Mouse (Mus musculus): ENCODE measurements around the gene Slc25a26.

Gene Slc25a26

DNA sequence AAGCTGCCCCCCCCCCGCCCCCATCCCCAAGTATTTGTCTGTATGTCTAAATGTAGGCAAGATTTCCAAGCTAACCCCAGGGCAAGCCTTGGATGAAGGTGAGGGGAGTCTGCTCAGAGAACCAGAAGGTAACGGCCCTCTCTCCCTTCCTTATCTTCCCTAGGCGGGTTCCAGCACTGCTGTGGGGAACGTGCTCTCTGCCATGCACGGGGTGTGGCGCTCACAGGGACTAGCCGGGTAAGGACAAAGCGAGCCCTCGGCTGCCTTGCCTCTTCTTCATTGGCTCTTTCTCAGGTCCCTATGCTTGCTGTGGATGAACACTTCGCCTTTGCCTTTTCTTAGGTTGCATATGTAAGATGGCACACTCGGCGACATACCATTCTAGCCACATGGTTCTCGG, 98.9 kb downstream of the Slc25a26 start:
- in situ Hi-C loops (cut with MboI, MseI): no loop called here

DNA sequence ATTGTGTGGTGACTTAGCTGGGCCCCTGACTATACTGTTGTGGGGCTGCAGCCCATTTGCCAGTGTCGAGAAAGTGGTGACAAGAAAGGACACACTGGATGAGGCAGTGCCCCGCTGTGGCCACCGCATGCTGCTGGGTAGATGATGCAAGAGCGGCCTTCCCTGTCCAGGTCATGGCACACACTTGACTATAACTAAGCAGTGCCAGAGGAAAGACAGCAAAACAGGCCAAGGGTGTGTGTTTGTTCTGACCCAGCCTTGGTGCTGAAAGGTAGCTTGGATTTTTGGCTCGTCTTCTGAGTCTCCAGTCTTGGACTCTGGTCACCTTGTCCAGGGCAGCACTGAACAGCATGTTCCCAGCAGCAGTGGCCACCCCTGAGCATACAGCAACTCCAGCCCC, 101.0 kb downstream of the Slc25a26 start:
- in situ Hi-C loops (cut with MboI, MseI): loop anchor here (5.0 to 10.0 kb wide), 2 partner anchors 59 to 364 kb away; no protein-coding TSS in a partner anchor

DNA sequence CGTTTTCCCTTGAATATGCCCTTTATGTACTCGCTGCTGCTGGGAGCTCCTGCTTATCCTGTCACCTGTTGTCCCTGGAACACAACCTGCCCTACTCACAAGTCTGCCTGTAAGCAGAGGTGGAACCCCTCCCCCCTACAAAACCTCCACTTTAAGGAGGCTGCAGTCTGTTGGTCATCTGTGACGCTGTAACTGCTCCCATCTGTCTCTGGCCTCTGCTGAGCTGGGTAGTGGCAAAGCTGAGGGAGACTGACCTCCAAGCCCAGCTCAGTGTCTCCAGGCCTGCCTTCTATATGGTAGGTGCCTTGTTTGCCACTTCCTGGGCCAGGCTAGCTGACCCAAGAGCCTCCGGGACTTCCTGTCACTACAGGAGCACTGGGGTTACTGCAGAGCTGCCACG, 101.7 kb downstream of the Slc25a26 start:
- in situ Hi-C loops (cut with MboI, MseI): loop anchor here (5.0 to 10.0 kb wide), 2 partner anchors 60 to 363 kb away; no protein-coding TSS in a partner anchor

DNA sequence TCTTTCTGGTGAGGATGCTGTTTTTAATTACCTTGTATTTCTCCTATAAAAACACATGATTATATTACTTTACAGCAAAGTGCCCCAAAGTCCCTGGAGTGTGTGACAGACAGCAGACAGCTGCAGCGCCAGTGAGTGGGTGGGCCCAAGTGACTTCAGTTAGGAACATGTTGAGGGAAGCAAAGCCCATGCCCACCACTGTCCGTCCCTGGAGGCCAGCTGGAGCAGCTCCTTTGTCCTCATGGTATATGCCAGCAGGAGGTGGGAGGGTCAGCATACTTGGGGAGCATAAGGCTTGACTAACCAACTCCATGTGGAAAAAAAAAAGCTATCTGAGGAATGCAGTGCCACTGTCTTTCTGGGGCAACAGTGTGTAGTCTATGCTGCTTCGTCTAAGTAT, 103.9 kb downstream of the Slc25a26 start:
- in situ Hi-C loops (cut with MboI, MseI): loop anchor here (5.0 to 10.0 kb wide), 2 partner anchors 62 to 361 kb away; no protein-coding TSS in a partner anchor

DNA sequence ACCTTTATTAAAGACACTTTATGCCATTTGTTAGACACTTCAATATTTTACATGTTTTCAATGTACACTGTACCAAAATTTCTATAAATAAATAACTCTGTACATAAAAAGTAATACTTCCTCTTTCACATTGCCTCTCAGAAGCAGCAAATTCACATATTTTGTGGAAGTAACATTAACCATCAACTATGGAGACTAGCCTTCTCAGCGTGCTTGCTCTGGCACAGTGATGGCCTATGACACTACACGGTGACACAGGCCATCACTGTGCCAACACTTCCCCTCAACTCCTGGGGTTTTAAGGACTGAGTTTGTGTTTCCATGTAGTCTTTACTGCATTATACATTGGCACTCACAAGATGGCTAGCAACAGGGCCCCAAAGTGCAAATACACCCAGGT, 104.4 kb downstream of the Slc25a26 start:
- in situ Hi-C loops (cut with MboI, MseI): loop anchor here (5.0 to 10.0 kb wide), 2 partner anchors 62 to 360 kb away; no protein-coding TSS in a partner anchor

DNA sequence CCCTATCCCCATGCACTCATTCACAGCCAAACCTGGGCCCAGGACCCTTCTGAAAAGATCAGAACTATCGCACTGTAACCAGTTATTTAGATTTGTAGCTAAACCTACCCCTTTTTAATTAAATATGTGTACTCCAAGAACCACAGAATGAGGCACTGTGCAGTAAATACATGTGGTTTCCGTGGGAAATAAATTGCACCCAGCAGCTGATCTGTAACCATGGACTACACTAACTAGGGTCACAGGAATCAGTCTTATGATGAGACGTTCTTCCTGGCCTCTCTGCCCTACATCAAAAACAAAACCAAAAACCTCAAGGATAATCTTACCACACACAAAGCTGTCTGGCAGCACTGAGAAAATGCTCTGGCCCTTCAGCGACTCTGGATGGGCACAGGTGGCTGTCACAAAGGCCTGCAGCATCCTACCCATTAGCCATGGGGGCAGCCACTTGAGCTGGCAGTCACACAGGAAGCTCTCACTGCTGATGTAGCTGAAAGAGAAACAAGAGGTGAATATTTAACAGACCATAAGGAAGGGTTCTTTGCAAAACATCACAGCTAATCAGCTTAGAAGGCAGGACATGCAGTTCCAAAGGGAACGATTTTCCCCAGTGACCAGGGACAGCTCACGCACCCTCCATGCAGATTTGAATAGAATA, 113.2 kb downstream of the Slc25a26 start:
- in situ Hi-C loops (cut with MboI, MseI): no loop called here

DNA sequence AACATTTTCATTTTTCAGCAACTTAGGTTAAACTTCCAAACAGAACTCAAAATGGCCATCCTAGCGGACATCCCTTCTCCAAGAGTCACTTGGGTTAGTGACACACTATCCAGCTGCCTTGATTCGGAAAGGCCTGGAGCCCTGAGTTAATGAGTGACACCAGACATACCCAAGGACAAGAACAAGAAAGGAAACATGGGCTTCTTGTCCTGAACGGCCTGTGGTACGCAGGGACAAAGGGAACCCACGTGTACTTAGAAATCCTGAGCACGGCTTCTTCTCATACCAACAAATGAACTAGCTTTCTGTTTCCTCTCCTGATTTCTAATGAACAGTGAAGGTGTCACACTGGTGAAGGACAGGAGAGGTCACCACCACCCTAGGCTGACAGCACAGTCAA, 114.2 kb downstream of the Slc25a26 start:
- in situ Hi-C loops (cut with MboI, MseI): no loop called here

DNA sequence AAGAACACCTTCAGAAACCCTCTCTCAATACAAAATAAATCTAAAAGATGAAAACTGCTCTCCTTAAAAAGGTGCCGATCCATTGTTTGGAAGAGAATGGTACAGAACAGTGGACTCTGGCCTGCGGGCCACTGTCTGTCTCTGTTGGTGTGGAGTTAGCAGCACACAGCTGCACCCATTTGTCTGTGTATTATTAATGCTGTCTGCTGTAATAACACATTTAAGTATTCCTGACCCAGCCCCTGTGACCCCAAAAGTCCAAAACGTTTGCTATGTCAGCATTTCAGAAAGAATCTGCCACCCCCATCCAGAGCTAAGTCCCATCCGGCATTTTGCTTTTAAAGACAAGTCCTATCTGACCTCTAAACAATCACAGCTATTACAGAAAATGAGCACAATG, 115.8 kb downstream of the Slc25a26 start:
- in situ Hi-C loops (cut with MboI, MseI): no loop called here

DNA sequence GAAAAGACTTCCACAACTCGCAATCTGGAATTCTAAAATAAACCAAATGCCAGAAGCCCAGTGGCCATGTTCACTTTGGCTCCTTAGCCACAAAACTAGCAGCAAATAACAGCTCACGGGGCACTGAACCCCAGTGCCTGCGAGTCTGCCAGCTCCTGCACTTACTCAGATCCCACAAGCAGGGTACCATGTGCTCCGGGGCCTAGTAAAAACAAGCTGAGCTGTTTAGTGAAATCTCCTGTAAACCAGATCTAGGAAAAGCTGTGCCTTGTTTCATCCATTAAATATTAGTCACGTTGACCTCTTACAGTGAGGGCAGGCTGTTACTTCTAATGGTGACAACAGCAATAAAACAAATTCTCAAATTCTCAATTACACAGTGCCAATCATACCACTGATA, 118.5 kb downstream of the Slc25a26 start:
- in situ Hi-C loops (cut with MboI, MseI): no loop called here

DNA sequence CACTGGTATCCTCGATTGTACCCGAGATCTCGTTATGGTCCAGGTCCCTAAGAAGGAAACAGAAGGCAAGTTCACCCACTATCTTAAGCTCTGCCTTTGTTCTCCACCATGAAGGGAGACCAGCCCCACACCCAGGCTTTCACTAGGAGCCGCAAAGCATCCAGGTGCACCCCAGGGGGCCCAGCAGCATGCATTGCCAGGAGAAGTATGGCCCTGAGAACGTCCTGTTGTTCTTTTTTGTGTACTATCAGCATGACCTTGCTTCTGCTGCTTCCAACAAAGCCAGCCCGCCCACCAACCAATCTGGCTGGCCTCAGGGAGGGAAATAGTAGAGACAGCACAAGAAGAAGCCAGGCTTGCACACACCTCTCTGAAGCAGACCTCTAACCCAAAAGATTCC, 120.2 kb downstream of the Slc25a26 start:
- in situ Hi-C loops (cut with MboI, MseI): no loop called here

DNA sequence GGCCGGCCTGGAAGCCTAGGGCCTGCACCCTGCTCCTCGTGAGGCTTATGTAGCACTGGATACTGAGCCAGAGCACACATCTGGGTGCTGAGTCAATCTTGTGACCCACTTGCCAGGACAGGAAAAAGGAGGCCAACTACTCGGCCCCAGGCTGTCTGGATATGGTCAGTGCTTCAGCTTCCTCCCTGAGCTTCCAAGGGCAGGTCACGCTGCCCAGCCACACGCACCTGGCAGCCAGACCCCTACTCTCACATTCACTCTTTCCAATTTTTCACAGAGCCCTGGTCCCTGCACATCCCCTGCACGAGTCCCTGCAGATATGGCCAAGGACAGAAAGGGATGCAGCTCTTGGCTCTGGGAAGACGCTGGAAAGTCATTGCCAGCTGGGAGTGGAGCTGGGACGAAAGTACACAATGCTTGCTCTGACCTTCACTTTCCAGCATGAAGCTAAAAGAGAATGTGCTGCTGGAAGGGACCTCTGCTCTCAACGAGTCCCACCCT, 120.7 kb downstream of the Slc25a26 start:
- in situ Hi-C loops (cut with MboI, MseI): no loop called here

DNA sequence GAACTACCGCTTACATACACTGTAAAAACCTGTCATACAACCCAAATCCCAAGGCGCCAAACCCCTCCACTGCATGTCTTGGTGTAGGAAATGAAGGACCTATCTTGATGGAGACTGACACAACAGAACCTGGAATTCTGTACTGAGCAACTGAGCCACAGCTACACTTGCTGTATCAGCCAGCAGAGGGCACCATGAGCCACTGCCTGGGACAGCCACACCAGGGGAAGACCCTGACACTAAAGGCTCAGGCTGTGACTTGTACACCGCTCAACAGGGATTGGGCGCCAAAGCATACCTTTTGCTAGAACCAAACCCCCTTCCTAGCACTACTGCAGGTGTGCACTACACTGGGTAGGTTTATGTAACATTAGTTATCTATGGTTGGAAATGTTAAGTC, 122.9 kb downstream of the Slc25a26 start:
- in situ Hi-C loops (cut with MboI, MseI): no loop called here

DNA sequence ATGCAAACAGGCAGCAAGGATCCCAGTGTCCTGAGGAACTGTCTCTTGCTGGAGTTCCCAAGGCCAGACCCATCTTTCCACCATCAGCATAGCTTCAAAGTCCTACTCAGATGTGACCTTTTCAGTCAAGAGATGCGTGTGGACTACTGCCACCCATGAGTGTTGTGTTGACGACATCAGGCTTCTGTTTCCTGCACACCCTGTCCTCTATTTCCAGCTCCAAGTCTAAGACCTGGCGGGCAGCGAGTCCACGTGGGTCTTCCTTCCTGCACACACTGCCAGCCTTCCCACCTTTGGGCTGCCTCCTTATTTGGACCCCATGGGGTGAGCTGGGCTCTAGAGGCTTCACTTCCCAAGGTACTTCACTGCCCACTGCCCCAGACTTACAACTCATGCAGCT, 124.4 kb downstream of the Slc25a26 start:
- in situ Hi-C loops (cut with MboI, MseI): no loop called here

DNA sequence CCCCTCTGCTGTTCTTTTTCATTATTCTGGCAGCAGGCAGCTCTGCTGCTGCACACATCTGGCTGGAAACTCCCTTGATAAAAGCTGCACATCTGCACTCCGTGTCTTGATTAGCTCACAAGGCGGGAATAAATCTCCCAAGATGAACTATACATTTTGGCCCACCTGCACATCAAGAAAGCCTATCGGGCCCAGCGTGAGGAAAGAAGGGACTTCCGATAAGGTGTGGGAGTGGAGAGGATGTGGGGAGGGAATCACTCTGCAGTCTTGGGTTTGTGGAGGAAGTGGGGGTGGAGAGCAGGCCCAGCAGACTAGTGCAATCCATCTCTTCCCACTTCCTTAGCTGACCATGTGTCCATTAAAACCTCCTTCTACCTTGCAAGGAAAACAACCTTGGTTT, 125.8 kb downstream of the Slc25a26 start:
- in situ Hi-C loops (cut with MboI, MseI): no loop called here

DNA sequence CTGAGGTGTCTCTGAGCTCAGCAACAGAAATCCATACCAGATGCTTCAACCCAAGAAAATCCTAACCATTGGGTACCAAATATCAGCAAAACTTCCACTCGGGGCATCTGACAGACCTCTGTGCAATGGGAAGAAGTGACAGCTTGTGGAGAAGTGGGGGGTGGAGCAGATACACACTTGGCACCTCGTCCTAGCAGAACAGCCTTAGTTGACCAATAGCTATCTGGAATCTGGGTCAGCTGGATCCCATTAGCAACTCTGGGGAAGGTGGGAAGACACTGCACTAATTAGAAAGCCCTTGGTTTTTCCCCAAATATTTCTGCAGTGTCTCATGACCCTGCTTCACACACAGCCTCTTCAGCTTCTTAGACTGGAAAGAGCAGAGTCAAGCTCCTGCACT, 126.7 kb downstream of the Slc25a26 start:
- in situ Hi-C loops (cut with MboI, MseI): no loop called here

DNA sequence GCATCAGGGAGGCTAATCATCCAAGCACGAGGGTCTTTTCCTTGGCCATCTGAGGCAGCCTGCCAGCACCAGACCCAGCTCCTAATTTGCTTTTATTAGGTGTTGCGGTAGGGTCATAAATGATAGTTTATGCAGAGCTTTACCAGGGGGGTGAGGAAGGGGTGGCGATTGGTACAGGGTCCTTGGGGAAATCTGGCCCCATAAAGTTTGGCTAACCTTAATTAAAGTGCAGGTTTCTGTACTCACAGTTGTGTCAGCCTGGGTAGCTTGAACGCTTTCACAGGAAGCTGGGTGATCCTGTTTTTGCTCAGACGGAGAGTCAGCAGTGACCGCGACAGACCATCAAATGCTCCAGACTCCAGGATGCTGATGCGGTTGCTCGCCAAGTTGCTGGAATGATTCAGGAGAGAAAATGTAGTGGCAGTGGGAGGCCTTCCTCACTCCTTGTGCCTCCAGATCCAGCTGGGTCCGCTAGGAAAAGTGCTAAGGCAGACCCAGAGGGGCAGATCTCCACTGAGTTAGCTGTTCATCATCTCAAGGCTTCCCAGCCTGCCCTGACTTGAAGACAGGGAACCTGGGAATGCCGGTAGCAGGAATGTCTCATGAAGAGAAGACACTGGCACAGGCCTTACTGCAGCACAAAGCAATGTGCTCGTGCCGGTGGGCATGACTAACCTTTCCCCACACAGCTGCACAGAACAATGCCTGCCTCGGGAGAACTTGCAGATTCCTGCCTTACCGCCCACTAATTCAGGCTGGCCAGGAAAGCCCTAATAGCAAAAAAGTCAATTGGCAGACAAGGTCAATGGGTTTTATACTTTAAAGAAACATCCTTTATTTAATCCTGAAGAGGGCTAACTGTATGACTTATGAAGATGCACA, 127.8 kb downstream of the Slc25a26 start:
- in situ Hi-C loops (cut with MboI, MseI): no loop called here

DNA sequence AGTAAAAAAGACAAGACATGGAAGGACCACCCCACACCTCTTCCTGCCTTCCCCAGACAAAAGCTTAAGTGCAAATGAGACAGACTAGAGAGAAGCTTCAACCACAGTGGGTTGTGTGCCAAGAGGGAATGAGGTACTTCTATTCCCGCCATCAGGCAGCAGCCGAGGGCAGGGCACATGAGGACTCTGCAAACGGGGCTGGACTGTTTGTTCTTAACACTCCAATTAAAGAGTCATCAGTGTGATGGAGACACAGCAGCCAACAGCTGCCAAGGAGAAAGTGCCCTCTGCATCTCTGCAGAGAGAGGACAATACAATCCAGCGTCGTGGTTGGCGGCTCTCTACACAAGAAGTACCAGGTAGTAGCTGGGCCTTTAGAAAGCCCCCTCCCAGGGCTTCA, 128.7 kb downstream of the Slc25a26 start:
- in situ Hi-C loops (cut with MboI, MseI): no loop called here

DNA sequence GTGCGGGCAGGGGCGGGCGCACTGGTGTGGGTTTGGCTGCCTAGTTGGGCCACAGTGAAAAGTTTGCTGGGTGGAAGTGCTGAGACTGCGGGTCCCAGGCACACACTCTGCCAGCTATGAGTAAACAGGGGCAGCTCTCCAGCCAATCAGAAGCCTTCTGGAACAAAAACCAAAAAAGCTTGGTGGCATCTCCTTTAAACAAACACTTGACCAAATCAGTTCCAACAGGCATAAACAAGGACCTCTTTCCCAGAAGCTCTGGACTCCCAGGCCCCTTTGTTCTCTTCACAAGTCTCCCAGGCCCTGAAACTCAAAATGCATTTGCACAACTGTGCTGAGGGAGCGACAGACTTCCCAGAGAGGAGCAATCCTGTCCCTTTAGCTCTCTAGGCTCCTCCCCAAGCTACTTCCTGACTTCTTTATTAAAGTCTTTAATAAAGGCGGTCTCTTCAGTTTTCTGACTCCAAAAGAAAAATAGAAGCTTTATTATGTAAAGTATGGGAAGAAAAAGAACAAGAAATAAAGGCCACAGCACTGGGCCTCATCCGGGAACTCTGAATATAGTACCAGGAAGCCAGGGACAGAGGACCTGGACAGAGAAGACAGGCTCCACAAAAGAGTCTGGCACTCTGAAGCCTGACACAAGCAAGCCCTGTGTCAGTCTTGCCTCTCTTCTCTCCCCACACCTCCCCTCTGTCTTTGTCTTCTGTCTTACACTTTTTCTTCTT, 131.1 kb downstream of the Slc25a26 start:
- in situ Hi-C loops (cut with MboI, MseI): no loop called here

DNA sequence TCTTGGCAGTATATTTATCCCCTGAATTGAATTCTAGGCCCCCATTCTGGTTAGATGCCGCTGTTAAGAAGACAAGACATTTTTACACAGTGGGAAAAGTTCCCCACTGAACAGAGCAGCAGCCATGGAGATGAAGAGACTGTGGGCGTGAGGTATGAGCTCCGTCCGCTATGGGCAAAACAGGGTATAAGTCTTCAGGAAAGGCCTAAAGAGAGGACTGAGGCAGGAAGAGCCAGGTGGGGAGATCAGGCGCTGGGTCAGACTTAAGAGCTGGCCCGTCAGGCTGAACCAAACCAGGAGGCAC, 131.6 kb downstream of the Slc25a26 start:
- in situ Hi-C loops (cut with MboI, MseI): no loop called here

DNA sequence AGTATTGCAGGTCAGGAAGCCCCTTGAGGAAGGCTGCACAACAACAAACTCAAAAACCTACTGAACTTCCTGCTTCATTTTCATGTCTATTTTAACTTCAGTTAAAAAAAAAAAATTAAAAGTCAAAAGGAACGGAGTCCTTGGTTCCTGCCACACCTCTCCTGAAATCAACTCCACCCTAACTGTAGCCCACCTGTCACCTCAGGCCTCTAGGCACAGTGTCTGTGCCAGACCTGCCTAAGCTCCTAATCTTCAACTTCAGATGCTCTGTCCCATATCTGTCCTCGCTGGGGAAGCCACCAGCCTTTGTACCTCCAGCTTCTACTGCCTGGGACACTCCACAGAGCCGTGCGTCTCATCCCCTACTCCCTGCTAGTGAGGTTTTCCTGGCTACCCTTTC, 134.1 kb downstream of the Slc25a26 start:
- in situ Hi-C loops (cut with MboI, MseI): no loop called here

DNA sequence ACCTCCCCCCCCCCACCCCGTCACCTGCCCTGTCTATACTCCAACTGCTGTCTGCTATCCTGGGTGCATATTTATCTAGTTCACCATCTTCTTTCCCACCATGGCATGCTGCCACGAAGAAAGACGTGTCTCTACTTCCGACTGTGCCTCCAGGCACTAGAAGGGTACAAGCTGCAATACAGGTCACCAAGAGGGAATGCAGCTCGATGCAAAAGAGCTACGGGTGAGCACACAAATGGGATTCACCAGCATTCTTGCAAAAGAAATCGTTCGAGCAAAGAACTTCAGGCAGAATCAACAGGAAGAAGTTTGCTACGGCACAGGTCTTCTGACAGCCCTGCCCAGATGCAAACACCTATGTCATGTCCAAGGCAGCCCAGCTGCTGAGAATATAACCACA, 134.6 kb downstream of the Slc25a26 start:
- in situ Hi-C loops (cut with MboI, MseI): loop anchor here (5.0 kb wide), 1 partner anchor 43 kb away; no protein-coding TSS in a partner anchor

DNA sequence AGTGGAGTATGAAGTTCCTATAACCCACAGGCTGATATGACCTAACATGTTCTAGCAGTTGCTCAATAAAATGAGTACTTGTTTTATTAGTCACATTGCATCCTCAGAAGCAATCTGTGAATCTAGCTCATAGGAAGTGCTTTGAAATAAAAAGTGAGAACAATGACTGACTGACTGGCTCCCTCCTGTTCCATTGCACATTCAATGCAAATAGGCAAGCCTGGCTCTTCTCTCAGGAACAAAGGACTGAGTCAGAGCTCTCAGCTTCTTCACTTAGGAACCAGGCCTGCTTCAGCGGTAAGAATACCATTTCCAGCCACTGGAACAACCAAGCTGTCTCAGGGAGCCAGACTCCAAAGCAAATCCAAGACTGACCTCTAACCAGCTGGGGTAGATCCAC, 135.2 kb downstream of the Slc25a26 start:
- in situ Hi-C loops (cut with MboI, MseI): loop anchor here (5.0 kb wide), 1 partner anchor 42 kb away; no protein-coding TSS in a partner anchor
